Mouse (Mus musculus): ENCODE results near the gene Daxx.

Gene Daxx

DNA sequence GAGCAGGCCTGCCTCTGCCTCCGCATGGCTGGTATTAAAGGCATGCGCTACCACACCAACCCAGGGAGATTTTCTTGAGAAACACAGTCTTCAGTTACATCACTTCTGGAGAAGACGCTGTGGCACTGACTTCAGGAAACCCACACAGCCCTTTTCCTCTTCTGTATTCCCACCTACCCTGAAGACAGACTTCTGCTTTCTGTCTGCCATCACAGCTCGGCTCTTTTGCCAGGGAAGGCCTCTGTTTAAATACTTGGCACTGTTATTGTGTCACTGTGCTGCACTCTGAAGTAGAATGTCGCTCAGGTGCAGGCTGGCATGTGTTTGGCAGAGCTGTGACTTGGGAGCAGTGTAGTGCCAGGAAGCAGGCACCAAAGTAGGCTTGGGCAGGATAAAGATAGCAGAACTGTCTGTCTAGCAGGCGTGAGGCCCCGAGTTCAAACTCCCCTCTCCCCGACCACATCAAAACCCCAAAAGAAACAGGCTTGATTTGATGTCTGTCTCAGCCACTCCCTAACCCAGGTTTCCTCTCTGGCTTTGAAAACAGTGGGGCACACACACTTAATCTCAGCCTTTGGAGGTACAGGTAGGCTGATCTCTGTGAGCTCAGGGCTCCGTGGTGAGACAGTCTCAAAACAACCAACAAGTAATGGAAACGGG lies 38.3 kb downstream of the Daxx start:
- DNase-seq (ENCODE audit: low spot score) = no peak

DNA sequence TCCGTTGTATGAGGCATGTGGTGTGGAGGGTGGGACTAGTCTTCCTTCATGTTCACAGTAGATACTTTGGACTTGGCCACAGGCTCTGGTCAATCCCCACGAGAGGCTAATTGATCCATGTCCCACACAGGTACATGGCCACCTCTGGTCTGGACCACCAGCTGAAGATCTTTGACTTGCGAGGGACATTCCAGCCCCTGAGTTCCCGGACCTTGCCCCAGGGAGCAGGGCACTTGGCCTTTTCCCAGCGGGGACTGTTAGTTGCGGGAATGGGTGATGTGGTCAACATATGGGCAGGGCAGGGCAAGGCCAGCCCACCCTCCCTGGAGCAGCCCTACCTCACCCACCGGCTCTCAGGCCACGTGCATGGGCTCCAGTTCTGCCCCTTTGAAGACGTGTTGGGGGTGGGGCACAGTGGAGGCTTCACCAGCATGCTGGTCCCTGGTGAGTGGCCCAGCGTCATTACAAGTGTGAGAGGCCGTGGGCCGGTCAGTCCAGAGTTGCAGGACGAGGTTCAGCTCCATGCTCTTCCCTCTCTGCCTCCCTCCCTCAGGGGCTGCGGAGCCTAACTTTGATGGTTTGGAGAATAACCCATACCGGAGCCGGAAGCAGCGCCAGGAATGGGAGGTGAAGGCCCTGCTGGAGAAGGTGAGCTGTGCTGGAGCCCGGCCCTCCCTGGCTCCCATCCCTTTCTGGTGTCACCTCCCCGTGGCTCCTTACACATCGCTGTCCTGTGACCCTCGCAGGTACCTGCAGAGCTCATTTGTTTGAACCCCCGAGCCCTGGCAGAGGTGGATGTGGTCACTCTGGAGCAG lies 39.1 kb downstream of the Daxx start:
- DNase-seq (ENCODE audit: low spot score) = no peak

DNA sequence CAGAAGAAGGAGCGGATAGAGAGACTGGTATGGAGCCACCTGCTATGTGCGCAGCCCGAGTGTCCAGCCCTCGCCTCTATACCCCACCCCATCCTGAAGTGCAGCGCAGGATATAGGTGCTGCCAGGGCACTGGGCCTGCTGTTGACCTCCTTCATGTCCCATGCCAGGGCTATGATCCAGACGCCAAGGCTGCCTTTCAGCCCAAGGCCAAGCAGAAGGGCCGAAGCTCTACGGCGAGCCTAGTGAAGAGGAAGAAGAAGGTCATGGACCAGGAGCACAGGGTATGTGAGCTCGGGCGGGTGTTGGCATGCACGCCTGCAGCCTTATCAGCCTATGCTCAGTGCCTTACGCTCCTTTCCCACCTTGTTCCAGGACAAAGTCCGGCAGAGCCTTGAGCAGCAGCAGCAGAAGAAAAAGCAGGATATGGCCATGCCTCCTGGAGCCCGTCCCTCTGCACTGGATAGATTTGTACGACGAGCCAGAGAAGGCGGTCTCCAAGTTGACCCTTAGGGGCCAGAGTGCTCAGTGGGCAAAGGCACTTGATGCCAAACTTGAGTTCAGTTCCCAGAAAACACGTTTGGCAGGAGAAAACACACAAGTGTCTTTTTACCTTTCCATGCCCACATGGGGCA lies 39.8 kb downstream of the Daxx start:
- peak; percentile 46 for DNase-seq (ENCODE audit: low spot score)

DNA sequence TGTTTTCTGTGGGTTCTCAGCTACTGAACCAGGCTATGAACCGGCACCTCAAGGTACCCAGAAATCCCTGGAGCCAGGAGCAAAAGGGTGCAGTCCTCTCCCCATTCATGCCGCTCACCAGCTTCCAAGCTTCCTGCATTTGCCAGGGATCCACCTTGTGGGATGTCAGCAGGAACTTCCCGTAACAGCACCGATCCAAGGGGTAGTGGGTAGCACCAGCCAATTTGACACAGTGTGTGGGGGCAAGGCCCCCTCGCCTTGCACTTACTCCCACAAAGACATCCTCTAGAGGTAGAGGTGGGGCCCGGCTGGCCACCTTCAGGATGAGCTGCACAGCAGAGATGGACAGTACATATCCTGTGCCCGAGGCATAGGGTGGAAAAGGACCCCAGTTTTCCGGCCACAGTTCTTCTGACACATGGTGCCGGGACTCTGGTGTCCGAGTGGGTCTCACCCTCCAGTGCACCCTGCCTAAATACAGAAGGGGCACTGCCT lies 41.0 kb downstream of the Daxx start:
- no peak for DNase-seq (ENCODE audit: low spot score)

DNA sequence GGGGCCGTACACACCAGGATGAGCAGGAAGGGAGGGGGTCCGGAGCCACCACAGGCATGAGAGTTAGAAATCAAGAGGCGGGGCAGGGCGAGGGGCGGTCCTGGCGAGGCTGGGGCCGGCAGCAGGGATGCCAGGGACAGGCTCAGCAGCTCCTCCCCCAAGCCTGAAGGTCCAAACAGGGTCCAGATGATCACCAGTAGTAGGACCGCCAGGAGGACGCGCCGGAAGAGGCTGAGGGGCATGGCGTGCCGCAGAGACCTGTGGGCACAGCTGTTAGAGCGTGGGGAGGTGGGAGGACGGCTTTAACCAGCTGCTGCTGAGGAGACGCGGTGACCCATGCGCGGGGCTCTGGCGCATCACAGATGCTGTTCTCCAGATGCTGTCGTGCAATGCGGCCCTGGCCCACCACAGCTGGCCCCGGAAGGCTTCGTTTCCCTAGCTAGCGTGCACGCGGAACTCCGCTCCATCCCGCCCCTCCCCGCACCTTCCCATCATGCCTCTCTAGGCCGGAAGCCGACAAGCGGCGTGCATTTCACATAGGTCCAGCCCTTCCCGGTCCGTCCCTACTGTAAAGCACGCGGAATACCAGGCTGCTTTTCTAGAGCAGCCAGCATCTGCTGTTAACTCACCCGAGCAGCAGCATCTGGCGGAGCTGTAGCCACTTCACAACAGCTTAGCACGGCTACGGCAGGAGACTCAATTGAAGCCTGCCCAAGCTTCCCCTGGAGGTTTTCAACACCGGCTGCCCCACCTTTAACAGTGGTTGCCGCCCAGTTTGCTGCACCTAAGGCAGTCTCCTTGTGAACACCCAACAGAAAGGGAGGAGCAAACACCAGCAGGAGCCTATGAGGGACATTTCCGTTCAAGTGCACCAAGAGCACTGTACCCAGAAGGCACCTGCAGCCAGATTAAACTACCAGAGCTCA lies 42.1 kb downstream of the Daxx start, which contains the start of gene B3galt4:
B3galt4 (minus strand) TSS at position 468 of the 926 bp plus-strand sequence.
- DNase-seq (ENCODE audit: low spot score) = peak; percentile 90

DNA sequence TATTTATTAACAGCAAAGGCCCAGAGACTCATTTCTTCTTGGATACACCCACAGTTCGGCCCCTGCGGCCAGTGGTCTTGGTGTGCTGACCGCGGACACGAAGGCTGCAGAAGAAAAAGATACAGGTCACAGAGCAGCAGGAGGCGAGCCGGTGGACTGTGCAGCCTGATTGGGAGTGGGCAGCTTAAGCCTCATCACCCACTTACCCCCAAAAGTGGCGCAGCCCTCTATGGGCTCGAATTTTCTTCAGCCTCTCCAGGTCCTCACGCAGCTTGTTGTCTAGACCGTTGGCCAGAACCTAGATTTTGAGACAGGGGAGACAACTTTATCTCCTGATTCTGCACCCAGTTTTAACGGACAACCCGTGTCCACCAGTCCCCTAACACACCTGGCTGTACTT lies 42.8 kb downstream of the Daxx start:
- peak; percentile 31 for DNase-seq (ENCODE audit: low spot score)

DNA sequence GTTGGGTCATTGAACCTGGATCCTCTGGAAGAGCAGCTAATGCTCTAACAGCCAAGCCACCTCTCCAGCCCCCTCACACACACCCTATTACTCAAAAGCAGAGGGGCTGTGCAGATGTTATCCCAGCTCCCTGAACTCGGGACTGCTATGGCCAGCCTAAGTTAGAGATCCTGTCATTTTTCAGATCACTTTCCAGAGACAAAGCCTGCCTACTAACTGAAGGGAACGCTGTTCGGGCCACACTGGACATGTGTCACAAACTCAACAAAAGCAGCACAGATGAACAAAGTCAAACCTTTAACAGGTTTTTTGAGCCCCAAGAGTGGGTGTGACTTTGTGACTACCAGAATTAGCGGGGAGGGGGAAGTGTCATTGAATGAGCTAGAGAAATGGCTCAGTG lies 43.7 kb downstream of the Daxx start:
- no peak for DNase-seq (ENCODE audit: low spot score)

DNA sequence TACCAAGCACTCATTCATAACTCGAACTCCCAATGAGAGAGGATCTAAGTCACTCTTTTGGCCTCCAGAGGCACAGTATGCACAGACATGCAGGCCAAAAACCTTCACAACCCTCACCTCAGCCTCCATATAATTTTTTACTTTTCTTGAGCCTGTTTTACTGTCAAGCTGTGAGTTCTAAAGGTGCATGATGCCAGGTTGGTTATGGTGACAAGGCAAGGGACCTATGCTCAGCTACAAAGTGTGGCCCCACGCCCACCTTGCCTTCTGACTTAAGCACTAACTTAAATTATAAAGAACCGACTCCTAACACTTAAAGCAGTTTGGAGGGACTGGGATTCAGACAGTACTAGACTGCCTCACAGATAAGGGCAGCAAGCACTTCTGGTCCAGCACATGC lies 44.1 kb downstream of the Daxx start:
- no peak for DNase-seq (ENCODE audit: low spot score)

DNA sequence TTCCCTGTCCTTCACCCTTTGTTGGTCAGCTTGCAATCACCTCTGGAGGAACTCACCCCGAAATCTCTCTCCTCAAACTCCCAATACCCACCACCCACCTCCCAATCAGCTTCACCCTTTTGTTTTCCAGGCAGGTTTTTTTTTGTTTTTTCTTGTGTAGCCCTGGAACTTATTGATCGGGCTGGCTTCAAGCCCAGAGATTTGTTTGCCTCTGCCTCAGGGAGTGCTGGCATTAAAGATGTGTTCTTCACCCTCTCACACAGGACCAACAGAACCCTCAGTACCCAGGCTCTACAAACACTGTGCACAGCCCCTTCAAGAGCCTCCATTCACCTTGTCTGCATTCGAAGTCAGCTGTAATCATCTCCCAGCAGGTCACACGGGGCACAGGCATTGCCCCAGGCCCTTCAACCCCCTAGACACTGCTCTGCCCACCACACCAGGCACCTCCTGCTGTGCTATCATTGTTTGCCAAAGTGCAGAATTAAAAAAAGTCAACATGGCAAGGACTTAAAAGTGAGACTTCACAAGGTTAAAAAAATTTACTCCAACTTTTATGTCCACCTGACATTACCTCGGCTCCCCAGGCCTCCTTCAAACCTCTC lies 44.8 kb downstream of the Daxx start:
- no peak for DNase-seq (ENCODE audit: low spot score)

DNA sequence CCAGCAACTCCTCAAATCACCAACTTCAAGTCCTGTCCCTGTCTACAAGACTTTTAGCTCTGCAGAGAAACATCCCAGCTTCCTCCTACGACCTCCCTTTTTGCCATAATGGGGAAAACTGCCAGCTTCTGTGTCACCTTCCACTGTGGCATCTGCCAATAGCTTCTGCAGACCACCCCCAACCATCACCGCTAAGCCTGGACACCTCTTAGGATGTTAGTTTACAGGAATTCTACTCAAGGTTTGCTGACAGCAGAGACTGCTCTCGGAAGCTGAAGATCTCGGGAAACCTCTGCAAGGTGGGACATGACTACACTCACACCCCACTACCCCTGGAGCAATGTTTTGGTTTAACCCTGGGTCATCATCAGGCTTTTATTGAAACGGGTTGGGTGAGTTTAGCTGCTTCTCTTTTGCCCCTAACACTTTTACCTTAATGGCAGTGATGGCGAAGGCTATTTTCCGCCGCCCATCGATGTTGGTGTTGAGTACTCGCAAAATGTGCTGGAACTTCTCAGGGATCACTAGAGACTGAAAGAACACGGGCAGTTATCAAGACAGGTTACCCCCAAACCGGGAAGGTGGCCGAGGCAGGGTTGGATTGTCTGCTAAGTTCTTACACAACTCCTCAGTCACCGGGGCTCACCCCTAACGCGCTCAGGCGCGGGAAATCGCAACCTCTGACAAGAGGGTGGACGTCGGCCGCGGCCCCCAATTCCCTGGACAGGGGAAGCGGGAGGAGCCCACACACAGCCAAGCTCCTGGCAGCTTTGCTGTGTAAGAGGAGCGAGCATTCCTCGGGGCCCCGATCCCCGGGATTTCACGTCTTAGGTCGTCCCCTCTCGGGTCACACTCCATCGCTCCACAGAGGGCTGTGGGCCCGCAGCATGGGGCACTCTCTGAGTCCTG lies 45.7 kb downstream of the Daxx start:
- DNase-seq (ENCODE audit: low spot score) = no peak

DNA sequence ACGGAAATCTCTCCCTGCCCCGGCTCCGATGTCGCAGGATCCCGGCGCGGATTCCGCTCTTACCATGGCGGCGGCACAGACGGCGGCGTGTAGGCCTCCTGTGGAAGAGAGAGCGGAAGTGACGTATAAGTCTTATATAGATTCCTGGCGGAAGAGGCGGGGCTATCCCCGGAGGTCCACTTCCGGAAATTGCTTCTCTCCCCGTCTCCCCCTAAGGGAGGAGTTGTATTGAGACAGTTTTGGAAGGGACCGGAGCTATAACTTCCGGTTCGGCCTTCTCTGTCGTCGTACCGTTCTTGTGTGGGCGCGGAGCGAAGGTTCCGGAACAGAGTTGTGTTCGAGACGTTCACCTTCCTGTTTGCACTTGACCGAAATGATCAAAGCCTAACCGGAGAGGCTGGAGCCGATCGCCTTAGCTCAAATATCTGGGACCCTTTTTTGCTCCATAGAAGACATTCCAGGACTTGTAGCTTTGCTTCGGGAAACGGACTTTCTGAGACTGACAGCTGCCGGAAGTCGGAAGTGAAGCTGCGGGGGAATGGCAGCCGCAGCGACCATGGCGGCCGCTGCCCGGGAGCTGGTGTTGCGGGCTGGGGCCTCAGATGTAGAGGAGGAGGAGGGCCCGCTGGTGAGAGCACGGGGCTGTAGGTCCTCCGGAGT lies 46.5 kb downstream of the Daxx start, which contains the start of the genes Vps52 and Rps18:
Vps52 (plus strand) TSS at position 258 of the 660 bp plus-strand sequence.
Rps18 (minus strand) TSS at position 447 of the 660 bp plus-strand sequence.
- peak; percentile 95 for DNase-seq (ENCODE audit: low spot score)

DNA sequence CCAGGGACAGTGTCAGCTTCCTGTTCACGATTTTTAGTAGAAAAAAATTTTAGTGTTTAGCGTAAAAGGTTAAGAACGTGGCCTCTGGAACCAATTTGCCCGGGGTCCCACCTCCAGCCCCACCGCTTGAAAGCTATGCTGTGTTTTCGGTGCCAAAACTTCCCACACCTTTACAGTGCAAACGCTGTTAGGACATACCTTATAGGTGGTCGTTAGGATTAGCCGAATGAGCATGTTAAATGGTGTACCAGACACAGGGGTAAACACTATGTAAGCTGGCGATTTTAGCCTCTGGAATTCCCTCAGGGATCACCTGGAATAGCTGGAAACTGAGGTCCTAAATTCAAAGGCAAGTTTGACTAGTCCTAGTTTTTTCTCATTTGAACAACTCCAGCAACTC lies 47.1 kb downstream of the Daxx start:
- DNase-seq (ENCODE audit: low spot score) = no peak

DNA sequence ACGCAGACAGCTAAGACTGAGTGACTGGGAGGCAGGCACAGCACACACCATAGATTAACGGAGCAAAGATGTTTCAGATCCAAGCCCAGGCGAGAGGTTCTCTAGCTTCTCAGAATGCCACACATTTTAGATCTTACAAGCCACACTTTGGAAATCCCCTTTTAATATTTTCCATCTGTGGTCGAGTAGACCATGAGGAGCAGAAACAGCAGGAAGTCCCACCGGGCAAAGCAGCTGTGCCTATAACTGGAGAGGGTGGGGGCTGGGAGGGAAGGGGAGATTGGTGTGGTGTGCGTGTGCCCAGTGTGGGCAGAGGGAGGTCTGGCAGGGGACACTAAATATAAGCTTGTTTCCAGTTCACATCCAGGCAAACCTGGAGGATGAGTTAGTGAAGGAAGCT lies 48.3 kb downstream of the Daxx start:
- no peak for DNase-seq (ENCODE audit: low spot score)

DNA sequence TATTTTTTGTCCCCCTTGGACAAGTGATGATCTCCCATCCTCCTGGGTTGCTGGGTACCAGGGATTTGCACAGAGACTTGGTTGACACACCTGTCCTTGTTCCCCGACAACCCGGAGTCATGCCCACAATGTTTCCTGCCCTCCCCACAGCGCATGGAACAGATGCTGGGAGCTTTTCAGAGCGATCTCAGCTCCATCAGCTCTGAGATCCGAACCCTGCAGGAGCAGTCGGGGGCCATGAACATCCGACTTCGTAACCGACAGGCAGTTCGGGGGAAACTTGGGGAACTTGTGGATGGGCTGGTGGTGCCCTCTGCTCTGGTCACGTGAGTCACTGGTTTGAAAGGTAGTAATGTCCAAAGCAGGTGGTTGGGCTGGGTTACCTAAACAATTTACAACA lies 49.2 kb downstream of the Daxx start:
- DNase-seq (ENCODE audit: low spot score) = no peak

DNA sequence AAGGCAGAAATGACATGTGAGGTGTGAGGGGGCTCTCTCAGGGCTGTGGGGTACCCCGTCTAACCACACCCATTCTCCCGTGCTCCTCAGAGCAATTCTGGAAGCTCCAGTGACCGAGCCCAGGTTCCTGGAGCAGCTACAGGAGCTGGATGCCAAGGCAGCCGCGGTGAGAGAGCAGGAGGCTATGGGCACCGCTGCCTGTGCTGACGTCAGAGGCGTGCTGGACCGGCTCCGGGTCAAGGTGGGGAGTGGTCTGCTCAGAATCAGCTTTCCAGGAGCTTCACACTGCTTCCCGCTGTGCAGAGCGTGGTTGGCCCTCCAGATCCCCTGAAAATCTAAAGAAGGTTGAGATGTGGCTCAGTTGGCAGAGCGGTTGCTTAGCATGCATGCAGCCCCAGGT lies 49.9 kb downstream of the Daxx start:
- no peak for DNase-seq (ENCODE audit: low spot score)

DNA sequence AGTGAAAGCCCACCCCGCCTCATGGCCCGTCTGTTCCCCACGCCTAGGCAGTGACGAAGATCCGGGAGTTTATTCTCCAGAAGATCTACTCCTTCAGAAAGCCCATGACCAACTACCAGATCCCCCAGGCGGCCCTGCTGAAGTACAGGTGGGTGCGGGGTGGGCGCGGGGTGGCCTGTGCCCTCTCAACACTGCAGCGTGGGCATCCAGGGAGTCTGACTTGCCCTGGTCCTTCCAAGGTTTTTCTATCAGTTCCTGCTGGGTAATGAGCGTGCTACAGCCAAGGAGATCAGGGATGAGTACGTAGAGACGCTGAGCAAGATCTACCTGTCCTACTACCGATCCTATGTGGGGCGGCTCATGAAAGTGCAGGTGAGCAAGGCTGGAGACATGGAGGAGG lies 50.7 kb downstream of the Daxx start:
- DNase-seq (ENCODE audit: low spot score) = no peak

DNA sequence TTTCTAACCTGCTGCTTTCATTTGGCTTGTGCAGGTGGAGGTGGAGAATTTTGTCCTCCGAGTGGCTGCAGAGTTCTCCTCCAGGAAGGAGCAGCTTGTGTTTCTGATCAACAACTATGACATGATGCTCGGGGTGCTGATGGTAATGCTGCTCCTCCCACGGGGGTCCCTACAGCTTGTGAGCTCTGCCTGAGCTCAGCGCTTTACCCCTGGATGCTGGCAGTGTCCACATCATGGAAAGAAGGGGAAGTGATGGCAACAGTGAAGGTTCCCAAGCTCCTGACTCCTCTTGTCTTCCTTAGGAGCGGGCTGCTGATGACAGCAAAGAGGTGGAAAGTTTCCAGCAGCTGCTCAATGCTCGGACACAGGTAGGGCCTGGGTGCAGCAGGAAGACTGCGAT lies 53.7 kb downstream of the Daxx start:
- DNase-seq (ENCODE audit: low spot score) = no peak

Measured in yolk sac, embryonic 10.5 days (tissue).